Mouse (Mus musculus): Measurements from ENCODE around the gene Fam160a1. TPM values are rescaled to one million over a fixed set of nuclear protein-coding genes. Genes with fewer than 3 reads are reported as not detected.

Fam160a1 gene
- polyA plus RNA-seq, 1 experiment from 2014 or later: 4.6 TPM

GRCm38 (mm10) chr3:85820839-85821548, 3.9 kb upstream of the Fam160a1 start:
- H3K4me3 ChIP-seq (replicated peaks): no peak overlapping the region
- no peak for ATAC-seq (ENCODE audit: insufficient read depth, low FRiP score, low read depth)
- WGBS: 68% methylated on average over 15 of the region's 15 CpGs
- no peaks in the 10 kb centered on the region for H3K36me3 ChIP-seq
- no peak overlapping the region for H3K9ac ChIP-seq
- no peaks in the 10 kb centered on the region for H3K4me1 ChIP-seq
- no peak overlapping the region for H3K4me2 ChIP-seq
- no peaks in the 10 kb centered on the region for H3K9me3 ChIP-seq
- no peaks in the 10 kb centered on the region for H3K27me3 ChIP-seq (replicated peaks)
- no peak overlapping the region for H3K27ac ChIP-seq

- Histone ChIP-seq H3K4me3 (replicated peaks) (no peak overlapping the region), H3K4me2 (no peak overlapping the region), H3K9ac (no peak overlapping the region), H3K9me3 (no peaks in the 10 kb centered on the region), H3K36me3 (no peaks in the 10 kb centered on the region), H3K4me1 (no peaks in the 10 kb centered on the region), H3K27ac (no peak overlapping the region), H3K27me3 (replicated peaks) (no peaks in the 10 kb centered on the region)
- 71% methylated on average over 3 of the region's 3 CpGs for WGBS
- no peak for ATAC-seq (ENCODE audit: insufficient read depth, low FRiP score, low read depth)
Observed at GRCm38 (mm10) chr3:85819319-85819718, 2.2 kb upstream of the Fam160a1 start.

DNA sequence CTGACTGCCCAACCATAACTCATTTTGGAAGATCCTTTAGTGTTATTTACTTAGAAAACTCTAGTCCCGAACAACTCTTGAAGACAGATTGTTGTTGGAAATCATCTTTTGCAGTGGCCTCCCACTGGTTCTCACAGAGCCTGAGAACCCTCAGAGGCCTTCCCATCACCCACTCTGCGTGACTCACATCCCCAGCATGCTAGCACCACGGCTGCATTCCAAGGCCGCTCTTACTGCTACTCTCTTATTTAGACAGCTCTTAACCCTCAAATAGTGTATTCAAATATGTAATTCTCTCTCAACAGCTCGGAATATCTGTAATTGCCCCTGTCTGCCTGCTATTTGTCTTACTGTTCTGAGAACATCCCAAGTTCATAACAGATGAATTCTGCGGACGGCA, 2.9 kb downstream of the Fam160a1 start:
- Histone ChIP-seq H3K4me2 (no peak overlapping the region), H3K27me3 (replicated peaks) (no peaks in the 10 kb centered on the region), H3K27ac (no peak overlapping the region), H3K36me3 (no peaks in the 10 kb centered on the region), H3K9me3 (no peaks in the 10 kb centered on the region), H3K4me3 (replicated peaks) (no peak overlapping the region), H3K9ac (no peak overlapping the region), H3K4me1 (no peaks in the 10 kb centered on the region)
- 41% methylated on average over 7 of the region's 7 CpGs for WGBS
- no peak; the same call in 1 of the 2 replicates for ATAC-seq (ENCODE audit: insufficient read depth, low FRiP score, low read depth)

- H3K4me3 ChIP-seq (replicated peaks): no peak overlapping the region
- ATAC-seq (ENCODE audit: insufficient read depth, low FRiP score, low read depth): no peak
- no peaks in the 10 kb centered on the region for H3K4me1 ChIP-seq
- H3K4me2 ChIP-seq: no peak overlapping the region
- 41% methylated on average over 4 of the region's 4 CpGs for WGBS
- H3K36me3 ChIP-seq: no peaks in the 10 kb centered on the region
- no peak overlapping the region for H3K9ac ChIP-seq
- H3K27ac ChIP-seq: no peak overlapping the region
- H3K9me3 ChIP-seq: no peaks in the 10 kb centered on the region
- H3K27me3 ChIP-seq (replicated peaks): no peaks in the 10 kb centered on the region
Observed at GRCm38 (mm10) chr3:85813101-85814014, 3.7 kb downstream of the Fam160a1 start.

- Histone ChIP-seq H3K4me1 (no peaks in the 10 kb centered on the region), H3K4me2 (no peak overlapping the region), H3K9ac (no peak overlapping the region), H3K9me3 (no peaks in the 10 kb centered on the region), H3K4me3 (replicated peaks) (no peak overlapping the region), H3K27ac (no peak overlapping the region), H3K36me3 (no peaks in the 10 kb centered on the region), H3K27me3 (replicated peaks) (no peaks in the 10 kb centered on the region)
- WGBS: 83% methylated on average over 5 of the region's 5 CpGs
- no peak for ATAC-seq (ENCODE audit: insufficient read depth, low FRiP score, low read depth)
Observed at GRCm38 (mm10) chr3:85812010-85812409, 5.1 kb downstream of the Fam160a1 start.

GRCm38 (mm10) chr3:85793166-85793565, 23.9 kb downstream of the Fam160a1 start:
- WGBS: 33% methylated on average over 1 of the region's 1 CpGs
- no peak for ATAC-seq (ENCODE audit: insufficient read depth, low FRiP score, low read depth)
- Histone ChIP-seq H3K36me3 (no peaks in the 10 kb centered on the region), H3K27me3 (replicated peaks) (no peaks in the 10 kb centered on the region), H3K27ac (no peak overlapping the region), H3K9ac (no peak overlapping the region), H3K4me3 (replicated peaks) (no peak overlapping the region), H3K4me2 (no peak overlapping the region), H3K4me1 (no peaks in the 10 kb centered on the region), H3K9me3 (no peaks in the 10 kb centered on the region)

DNA sequence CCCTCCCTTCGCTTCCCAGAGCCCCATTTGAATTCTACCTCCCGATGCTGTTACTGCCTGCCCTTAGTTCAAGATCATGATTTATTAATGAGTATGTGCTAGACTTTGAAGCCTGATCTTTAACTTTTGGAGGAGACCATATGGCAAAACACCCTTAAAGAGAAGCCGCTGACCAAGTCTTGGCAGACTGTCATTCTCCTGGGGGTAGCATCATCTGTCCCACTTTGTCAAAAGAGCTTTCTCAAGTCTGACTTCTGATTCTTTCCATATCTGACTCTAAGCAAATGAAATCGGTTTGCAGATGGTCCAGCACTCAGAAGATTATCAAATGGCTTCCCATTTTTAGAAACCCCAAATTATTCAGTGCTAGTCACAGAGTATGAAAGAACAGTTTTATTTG, 27.3 kb downstream of the Fam160a1 start:
- 71% methylated on average over 4 of the region's 4 CpGs for WGBS
- ATAC-seq (ENCODE audit: insufficient read depth, low FRiP score, low read depth): no peak
- Histone ChIP-seq H3K36me3 (no peaks in the 10 kb centered on the region), H3K9me3 (no peaks in the 10 kb centered on the region), H3K4me2 (no peak overlapping the region), H3K27me3 (replicated peaks) (no peaks in the 10 kb centered on the region), H3K27ac (no peak overlapping the region), H3K4me3 (replicated peaks) (no peak overlapping the region), H3K9ac (no peak overlapping the region), H3K4me1 (no peaks in the 10 kb centered on the region)

GRCm38 (mm10) chr3:85786501-85786900, 30.6 kb downstream of the Fam160a1 start:
- no peaks in the 10 kb centered on the region for H3K36me3 ChIP-seq
- 73% methylated on average over 8 of the region's 8 CpGs for WGBS

GRCm38 (mm10) chr3:85780906-85781305, 36.2 kb downstream of the Fam160a1 start:
- Histone ChIP-seq H3K9ac (no peak overlapping the region), H3K27me3 (replicated peaks) (no peaks in the 10 kb centered on the region), H3K4me2 (no peak overlapping the region), H3K4me1 (no peaks in the 10 kb centered on the region), H3K27ac (no peak overlapping the region), H3K9me3 (no peaks in the 10 kb centered on the region), H3K36me3 (no peaks in the 10 kb centered on the region), H3K4me3 (replicated peaks) (no peak overlapping the region)
- WGBS: 78% methylated on average over 7 of the region's 7 CpGs
- ATAC-seq (ENCODE audit: insufficient read depth, low FRiP score, low read depth): no peak

More at GRCm38 (mm10) chr3:85786501-85786900, 30.6 kb downstream of the Fam160a1 start:
- ATAC-seq (ENCODE audit: insufficient read depth, low FRiP score, low read depth): no peak
- H3K9me3 ChIP-seq: no peaks in the 10 kb centered on the region
- H3K4me2 ChIP-seq: no peak overlapping the region
- no peak overlapping the region for H3K27ac ChIP-seq
- H3K4me1 ChIP-seq: no peaks in the 10 kb centered on the region
- no peak overlapping the region for H3K4me3 ChIP-seq (replicated peaks)
- no peak overlapping the region for H3K9ac ChIP-seq
- H3K27me3 ChIP-seq (replicated peaks): no peaks in the 10 kb centered on the region

DNA sequence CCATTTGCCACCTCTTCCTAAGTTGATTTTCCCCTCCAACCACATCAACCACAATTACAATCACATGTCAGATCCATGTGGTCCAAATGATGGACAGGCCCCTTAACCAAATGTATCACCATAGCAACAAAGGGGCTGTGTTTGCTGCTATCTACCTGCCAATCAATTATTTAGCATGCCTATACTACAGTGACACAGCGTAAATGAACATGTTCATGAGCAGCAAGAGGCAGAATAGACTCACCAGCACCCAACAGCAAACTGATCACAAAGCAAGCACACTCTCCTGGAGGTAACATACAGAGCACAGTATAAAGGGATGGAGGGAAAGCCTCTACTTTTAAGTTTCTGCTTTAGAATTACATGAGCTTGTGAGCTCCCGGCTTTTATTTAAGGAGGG, 36.8 kb downstream of the Fam160a1 start:
- Histone ChIP-seq H3K9me3 (no peaks in the 10 kb centered on the region), H3K4me2 (no peak overlapping the region), H3K4me1 (no peaks in the 10 kb centered on the region), H3K27me3 (replicated peaks) (no peaks in the 10 kb centered on the region), H3K9ac (no peak overlapping the region), H3K36me3 (no peaks in the 10 kb centered on the region), H3K27ac (no peak overlapping the region), H3K4me3 (replicated peaks) (no peak overlapping the region)
- 49% methylated on average over 2 of the region's 2 CpGs for WGBS
- ATAC-seq (ENCODE audit: insufficient read depth, low FRiP score, low read depth): no peak

DNA sequence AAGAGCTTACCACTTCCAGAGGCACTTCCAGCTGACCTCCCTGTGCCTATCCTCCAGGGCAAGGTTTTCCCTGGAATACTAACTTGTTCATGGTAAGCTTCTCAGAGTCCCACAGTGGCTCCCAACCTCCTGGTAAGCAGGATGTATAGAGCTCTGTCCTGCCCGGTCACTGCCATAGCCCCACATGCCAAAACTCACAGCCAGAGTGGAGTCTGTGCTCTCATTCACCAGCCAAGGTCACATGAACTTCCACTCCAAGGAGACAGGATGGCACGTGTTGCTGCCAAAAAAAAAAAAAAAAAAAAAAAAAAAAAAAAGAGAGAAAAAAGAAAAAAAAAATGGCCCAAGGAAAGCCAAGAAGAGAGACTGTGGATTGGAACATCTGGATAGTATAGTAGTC, 39.2 kb downstream of the Fam160a1 start:
- no peaks in the 10 kb centered on the region for H3K27me3 ChIP-seq (replicated peaks)
- H3K9me3 ChIP-seq: no peaks in the 10 kb centered on the region
- 62% methylated on average over 2 of the region's 2 CpGs for WGBS
- H3K4me3 ChIP-seq (replicated peaks): no peak overlapping the region
- H3K4me1 ChIP-seq: no peaks in the 10 kb centered on the region
- no peak for ATAC-seq (ENCODE audit: insufficient read depth, low FRiP score, low read depth)
- no peak overlapping the region for H3K4me2 ChIP-seq
- H3K36me3 ChIP-seq: no peaks in the 10 kb centered on the region
- H3K27ac ChIP-seq: no peak overlapping the region
- H3K9ac ChIP-seq: no peak overlapping the region

DNA sequence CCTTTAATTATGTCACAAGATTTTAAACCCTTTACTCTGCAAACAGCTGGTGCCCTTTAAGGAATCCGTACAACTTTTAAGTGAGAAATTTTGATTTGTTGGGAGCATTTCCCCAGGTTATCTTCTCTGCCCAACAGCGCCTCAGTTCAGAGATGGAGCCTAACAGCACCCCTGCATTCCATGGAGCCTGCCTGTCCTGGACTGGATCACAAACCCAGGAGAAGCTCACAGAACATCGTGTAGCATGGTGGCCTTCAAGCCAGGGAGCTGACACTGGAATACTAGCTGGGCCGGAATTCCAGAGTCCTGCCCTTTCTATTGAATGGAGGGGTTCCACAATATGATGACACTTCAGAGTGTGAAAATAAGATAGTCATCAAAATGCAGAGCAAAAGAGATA, 39.7 kb downstream of the Fam160a1 start:
- Histone ChIP-seq H3K27ac (no peak overlapping the region), H3K9ac (no peak overlapping the region)
- 76% methylated on average over 4 of the region's 4 CpGs for WGBS

More for the DNA sequence above, 39.7 kb downstream of the Fam160a1 start:
- H3K4me2 ChIP-seq: no peak overlapping the region
- H3K4me3 ChIP-seq (replicated peaks): no peak overlapping the region
- no peaks in the 10 kb centered on the region for H3K27me3 ChIP-seq (replicated peaks)
- no peaks in the 10 kb centered on the region for H3K9me3 ChIP-seq
- ATAC-seq (ENCODE audit: insufficient read depth, low FRiP score, low read depth): no peak
- no peaks in the 10 kb centered on the region for H3K36me3 ChIP-seq
- no peaks in the 10 kb centered on the region for H3K4me1 ChIP-seq
